Mouse (Mus musculus): Measurements from ENCODE around the gene Sytl3. TPM values are rescaled to one million over a fixed set of nuclear protein-coding genes. Genes with fewer than 3 reads are reported as not detected.

Gene Sytl3
- total RNA-seq, 2 experiments from 2014 or later: 0.25 to 0.48 TPM

DNA sequence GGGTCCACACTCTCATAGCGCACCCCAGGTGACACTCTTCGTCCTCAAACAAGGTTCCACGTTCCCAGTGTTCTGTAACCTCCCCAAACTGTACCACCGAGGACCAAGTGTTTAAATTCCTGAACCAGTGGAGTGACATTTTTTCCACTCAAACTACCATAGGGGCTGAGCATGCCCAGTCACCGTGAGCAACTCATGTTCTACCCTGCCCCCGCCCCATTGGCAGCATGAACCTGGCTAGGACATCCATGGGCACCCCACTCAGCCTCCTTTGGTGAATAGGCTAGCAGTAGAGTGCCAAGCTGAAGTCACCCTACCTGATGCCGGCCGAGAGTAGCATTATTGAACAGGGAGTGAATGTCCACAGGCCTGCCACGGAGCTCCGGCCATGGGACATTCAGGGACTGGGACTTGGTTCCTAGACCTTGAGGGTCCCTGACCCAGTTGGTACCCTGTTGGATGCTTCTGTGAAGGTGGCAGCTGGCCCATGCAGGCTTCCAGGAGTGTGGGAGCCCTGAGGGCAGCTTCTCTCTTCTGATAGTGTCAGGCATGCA, 74.5 kb downstream of the Sytl3 start:
- DNase-seq (ENCODE audit: low spot score in 2 of 2): no peak

DNA sequence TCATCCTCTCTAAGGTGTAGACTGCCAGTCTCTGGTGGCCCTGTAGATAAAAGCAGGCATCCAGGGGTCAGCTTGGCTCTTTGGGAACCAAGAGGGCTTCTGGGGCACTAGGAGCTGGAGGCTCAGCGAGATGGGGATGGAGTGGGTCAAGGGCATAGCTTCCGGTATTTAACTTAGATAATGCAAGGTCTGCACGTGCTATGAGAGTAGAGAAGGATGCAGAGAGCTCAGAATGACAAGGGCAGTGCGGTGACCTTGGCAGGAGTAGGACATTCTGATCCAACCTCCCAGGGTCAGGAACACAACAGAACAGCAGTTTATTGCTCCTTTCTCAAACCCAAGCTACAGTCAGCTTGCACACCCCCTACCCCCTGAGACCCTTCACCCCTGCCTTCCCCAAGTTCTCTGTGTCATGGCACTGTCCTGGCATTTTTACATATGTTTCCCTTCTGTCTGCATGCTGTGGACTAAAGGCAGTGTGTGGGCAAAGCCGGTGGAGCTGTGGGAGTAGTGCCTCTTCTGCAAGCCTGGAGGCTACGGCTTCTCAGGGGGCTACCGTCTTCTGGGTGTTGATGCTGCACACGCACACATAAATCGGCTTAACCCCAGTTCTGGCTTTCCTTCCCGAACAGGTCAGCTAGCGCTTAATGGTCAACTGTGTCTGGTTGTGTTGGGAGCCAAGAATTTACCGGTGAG, 76.0 kb downstream of the Sytl3 start:
- DNase-seq (ENCODE audit: low spot score in 2 of 2): no peak

GRCm38 (mm10) chr17:6736306-6737272, 77.7 kb downstream of the Sytl3 start:
- DNase-seq (ENCODE audit: low spot score in 2 of 2): no peak

DNA sequence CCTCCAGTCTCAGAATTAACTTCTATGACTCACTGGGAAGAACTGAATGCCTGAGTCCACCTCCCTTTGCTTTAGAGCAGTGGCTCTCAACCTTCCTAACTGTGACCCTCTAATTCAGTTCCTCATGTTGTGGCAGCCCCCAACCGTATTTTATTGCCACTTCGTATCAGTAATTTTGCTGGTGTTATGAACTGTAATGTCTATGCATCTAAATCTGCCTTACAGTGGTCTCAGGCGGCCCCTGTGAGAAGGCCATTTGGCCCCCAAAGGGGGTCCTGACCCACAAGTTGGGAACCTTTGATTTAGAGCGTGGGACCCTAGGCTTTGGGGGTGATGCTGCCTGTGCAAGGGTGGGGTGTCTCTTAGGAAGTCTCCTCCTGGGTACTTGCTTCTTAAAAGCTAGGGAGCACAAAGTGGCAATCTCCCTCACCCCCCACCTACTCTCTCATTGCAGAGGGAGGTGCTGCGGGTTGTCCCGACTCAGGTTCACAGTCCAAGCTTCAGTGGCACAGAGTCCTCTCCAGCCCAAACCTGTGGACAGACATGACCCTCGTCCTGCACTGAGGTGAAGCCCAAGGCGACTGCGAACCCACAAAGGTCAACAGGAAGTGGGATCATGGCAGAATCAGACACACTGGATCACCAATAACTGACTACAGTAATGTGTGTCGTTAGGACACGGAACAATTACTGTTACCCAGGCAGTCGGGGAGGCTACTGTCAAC, 78.5 kb downstream of the Sytl3 start:
- DNase-seq (ENCODE audit: low spot score in 2 of 2): no peak

- no peak for DNase-seq (ENCODE audit: low spot score in 2 of 2)
These were observed 79.9 kb downstream of the Sytl3 start for GRCm38 (mm10) chr17:6738836-6739235.

- DNase-seq (ENCODE audit: low spot score in 2 of 2): no peak
These were observed 80.4 kb downstream of the Sytl3 start for GRCm38 (mm10) chr17:6739266-6739665.

GRCm38 (mm10) chr17:6739756-6740155, 80.9 kb downstream of the Sytl3 start:
- DNase-seq (ENCODE audit: low spot score in 2 of 2): no peak

DNA sequence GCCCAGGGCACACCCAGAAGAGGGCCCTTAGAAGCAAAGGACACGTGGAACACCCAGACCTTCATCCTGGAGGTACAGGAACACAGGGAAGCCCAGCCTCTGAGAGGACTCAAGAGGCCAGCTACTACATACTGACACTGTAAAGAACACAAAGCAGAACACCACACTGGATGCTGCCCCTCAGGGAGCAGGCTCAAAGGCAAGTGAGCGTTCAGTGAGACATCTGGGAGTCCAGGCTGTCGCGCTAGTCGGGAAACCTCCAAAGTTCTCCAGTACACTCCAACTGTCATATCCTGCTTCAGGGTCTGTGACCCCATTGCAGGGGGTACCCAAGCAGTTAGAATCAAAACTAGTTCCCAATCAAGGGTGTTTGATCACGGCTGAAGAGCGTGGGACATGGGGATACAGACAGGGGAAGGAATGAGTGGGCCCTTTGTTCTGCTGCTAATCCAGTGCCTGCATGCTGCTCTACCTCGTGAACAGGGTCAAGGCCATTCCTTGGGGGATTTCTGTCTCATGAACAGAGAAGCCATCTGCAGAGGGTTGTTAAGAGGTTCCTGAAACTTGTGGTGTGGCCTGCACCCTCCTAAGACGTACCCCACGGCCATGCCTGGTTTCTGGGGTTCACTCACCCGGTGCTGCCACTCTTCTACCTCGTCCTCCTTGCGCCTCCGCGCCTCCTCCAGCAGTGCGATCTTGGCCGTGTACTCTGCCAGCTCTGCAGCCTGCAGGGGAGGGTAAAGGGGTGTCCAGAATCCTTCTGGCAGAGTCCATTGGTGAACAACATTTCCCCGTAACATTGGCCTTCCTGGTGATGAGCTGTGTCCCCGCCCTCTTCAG, 81.7 kb downstream of the Sytl3 start:
- DNase-seq (ENCODE audit: low spot score in 2 of 2): no peak

DNA sequence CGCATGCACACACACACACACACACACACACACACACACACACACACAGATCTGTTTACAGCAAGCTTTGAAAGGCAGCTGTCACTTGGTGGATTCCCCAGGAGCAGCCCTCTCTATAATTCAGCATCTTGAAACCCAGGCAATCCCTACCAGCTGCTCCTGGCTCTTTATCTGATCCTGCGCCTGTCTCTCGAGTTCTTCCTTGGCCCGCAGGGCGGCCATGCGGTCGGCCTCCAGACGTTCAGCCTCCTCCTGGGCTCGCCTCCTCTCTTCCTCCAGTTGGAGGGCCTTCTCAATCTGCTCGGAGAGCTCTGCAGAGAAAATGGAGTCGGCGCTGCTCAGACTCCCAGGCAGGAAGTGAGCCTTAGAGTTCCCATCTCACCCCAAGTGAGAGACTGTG, 82.4 kb downstream of the Sytl3 start:
- DNase-seq (ENCODE audit: low spot score in 2 of 2): peak; percentile 39 to 52

GRCm38 (mm10) chr17:6742083-6743038, 83.5 kb downstream of the Sytl3 start:
- peak; percentile 26 to 28 for DNase-seq (ENCODE audit: low spot score in 2 of 2)

GRCm38 (mm10) chr17:6743039-6743575, 84.2 kb downstream of the Sytl3 start:
- DNase-seq (ENCODE audit: low spot score in 2 of 2): no peak

GRCm38 (mm10) chr17:6743787-6744239, 84.9 kb downstream of the Sytl3 start:
- no peak for DNase-seq (ENCODE audit: low spot score in 2 of 2)

DNA sequence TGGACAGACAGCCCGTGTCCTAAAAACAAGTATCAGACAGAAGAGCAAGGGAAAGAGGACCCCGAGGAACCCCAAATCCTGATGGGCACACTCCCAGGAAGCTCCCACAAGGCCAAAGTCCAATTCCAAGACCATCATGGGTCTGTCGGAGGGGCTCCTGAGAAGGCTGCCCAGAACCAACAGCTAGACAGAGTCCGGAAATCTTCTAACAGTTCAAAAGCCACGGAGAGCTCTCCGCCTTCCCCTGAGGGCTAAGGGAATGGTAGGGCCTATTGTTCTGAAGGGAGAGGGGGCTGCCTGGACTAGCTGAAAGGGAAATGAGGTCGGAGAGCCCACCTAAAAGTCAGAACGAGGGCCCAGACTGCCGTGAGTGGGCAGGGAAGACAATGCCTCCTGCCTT, 85.5 kb downstream of the Sytl3 start:
- DNase-seq (ENCODE audit: low spot score in 2 of 2): no peak

GRCm38 (mm10) chr17:6744871-6745270, 86.0 kb downstream of the Sytl3 start:
- no peak for DNase-seq (ENCODE audit: low spot score in 2 of 2)

DNA sequence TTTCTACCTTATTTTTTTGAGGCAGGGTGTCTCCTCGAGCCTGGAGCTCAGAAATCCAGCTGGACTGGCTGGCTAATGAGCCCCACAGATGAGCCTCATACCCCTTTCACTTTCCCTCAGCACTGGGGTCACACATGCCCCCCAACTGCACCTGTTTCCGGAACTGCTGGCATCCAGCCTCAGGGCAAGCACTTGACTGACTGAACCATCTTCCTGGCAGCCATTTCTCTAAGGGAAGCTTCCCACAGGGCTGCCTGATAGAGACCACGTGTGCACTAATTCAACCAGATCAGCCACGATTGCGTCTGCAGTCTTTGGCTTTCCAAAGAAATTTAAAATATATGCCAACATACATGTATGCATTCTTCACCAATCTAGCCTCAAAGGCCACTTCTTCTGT, 86.6 kb downstream of the Sytl3 start:
- no peak for DNase-seq (ENCODE audit: low spot score in 2 of 2)

DNA sequence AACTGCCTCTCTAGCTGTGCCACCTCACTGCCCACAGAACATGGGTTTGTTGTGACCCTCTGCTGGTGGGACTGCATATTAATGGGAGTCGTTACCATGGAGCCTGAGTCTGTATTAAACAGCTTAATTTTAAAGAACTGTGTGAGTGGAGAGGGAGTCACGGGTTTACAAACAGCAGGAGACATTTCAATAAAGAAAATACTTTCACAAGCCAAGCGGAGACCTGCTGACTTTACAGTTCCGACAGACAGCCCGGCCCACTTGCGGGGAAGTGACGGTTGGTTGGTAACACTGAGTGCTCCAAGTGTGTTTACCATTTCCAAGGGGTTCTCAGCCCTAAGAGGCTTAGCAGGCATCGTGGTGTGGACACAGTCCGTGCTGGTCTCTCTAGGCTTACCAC, 87.1 kb downstream of the Sytl3 start:
- DNase-seq (ENCODE audit: low spot score in 2 of 2): no peak

DNA sequence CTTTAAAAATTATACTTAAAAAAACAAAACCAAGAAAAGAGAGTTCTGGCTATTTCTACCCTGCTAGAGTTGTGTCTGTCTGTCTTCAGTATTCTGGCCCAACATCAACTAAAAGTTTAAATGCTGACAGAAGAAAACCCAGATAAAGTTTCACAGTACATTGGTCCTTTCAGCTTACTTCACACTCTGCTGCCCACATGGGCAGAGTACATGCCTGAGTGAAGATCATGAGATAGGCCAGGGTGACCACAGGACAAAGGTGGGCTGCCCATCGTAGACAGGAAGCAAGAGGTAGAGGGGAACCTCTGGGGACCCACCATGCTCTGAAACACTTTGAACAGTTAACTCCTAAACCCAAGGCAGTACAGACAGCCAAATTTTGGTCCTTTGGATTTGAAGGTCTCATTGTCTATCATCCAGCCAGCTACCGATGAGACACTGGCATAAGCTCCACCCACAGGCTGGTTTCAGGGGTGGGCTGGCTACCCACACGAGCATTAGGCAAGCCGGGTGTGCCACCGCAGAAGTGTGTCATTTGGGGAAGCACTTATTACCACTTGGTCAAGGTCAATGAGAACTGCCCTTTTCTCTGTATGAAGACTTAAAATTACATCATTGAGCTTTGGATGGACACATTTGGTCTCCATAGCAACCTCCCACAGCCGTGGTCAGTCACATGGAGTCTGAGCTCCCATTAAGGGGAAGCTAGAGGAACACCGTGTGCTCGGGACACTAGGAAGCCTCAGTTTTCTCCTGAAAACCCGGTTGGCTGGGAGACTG, 87.7 kb downstream of the Sytl3 start:
- no peak for DNase-seq (ENCODE audit: low spot score in 2 of 2)

DNA sequence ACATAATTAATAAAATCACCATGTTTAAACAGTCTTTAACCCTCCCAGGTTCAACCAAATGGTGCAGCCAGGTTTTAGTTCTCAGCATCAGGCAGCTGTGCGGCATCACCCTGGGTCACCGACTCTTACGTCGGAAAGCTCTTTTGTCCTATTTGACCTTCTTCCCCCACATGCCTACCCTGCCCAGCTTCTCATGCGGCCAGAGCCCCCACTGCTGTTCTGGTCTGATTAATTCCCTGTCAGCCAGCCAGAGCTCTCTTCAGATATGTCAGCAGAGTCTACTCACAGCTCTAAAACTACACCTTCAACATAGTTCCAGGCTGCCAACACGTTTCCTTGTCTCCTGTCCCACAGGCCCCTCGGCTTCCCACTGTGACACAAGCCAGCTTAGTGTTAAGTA, 88.6 kb downstream of the Sytl3 start:
- no peak for DNase-seq (ENCODE audit: low spot score in 2 of 2)
